Mouse (Mus musculus): ENCODE results near the gene Fbxo30. TPM values are rescaled to one million over a fixed set of nuclear protein-coding genes. Genes with fewer than 3 reads are reported as not detected.
"Not testable (repeated sequence)": the region's sequence is repeated elsewhere in the genome, so short reads cannot be mapped to it uniquely, and the experiment has no call there.

Fbxo30 gene
- total RNA-seq (2012; rRNA removed): 20.7 and 26.9 TPM in 2 replicates

- Histone ChIP-seq H3K36me3 (ENCODE audit: control insufficient read depth, insufficient read depth, low read length, poor library complexity, severe bottlenecking) (no peaks in the 10 kb centered on the region), H3K9ac (ENCODE audit: insufficient read depth, low read depth, low read length, poor library complexity, severe bottlenecking) (peak within 1 kb of the TSS; percentile 89), H3K27ac (ENCODE audit: insufficient read depth, low read depth, low read length, poor library complexity, severe bottlenecking) (peak within 1 kb of the TSS; percentile 85), H3K9me3 (ENCODE audit: control insufficient read depth, insufficient read depth, low read depth, low read length) (no peaks in the 10 kb centered on the region), H3K4me3 (ENCODE audit: insufficient read depth in 1 of 2, low read depth in 1 of 2, low read length in 2 of 2, poor library complexity in 1 of 2, severe bottlenecking in 1 of 2) (peak within 1 kb of the TSS; percentile 78 to 90), H3K4me1 (ENCODE audit: control insufficient read depth in 2 of 2, insufficient read depth in 2 of 2, low read length in 2 of 2, poor library complexity in 1 of 2) (peaks cover 0 to 3% of the 10 kb centered on the region in 2 experiments; a peak in 2 of 4 replicates)
- TF ChIP-seq CHD2 (IDR thresholded peaks at IDR 0.05; ENCODE audit: low read depth, low read length) (no peak), HCFC1 (IDR thresholded peaks at IDR 0.05; ENCODE audit: borderline replicate concordance, insufficient read depth, low read length) (peak; percentile 23; the same call in 1 of the 2 replicates), ZNF384 (IDR thresholded peaks at IDR 0.05; ENCODE audit: low read depth, low read length) (no peak), MAFK (IDR thresholded peaks at IDR 0.05; ENCODE audit: insufficient read depth, low read depth, low read length) (no peak), ZC3H11A (IDR thresholded peaks at IDR 0.05; ENCODE audit: borderline replicate concordance, low read depth, low read length) (no peak)
- in situ Hi-C loops (cut with MboI; ENCODE audit: low sequenced_read_pairs in 2 of 2, unreplicated experiment in 2 of 2): no loop called here
- DNase-seq (ENCODE audit: low read depth, low spot score): peak; percentile 59
Observed at GRCm38 (mm10) chr10:11280578-11281463, at the start of gene Fbxo30. Gene Fbxo30 (plus strand): TSS chr10:11281330.

- H3K4me3 ChIP-seq (ENCODE audit: insufficient read depth in 1 of 2, low read depth in 1 of 2, low read length in 2 of 2, poor library complexity in 1 of 2, severe bottlenecking in 1 of 2): no peak overlapping the region
- in situ Hi-C loops (cut with MboI; ENCODE audit: low sequenced_read_pairs in 2 of 2, unreplicated experiment in 2 of 2): no loop called here
- DNase-seq (ENCODE audit: low read depth, low spot score): no peak
- H3K4me1 ChIP-seq (ENCODE audit: control insufficient read depth in 2 of 2, insufficient read depth in 2 of 2, low read length in 2 of 2, poor library complexity in 1 of 2): peaks cover 2 to 14% of the 10 kb centered on the region in 2 experiments
- no peaks in the 10 kb centered on the region for H3K9me3 ChIP-seq (ENCODE audit: control insufficient read depth, insufficient read depth, low read depth, low read length)
- TF ChIP-seq ZNF384 (IDR thresholded peaks at IDR 0.05; ENCODE audit: low read depth, low read length) (no peak), CHD2 (IDR thresholded peaks at IDR 0.05; ENCODE audit: low read depth, low read length) (no peak), MAFK (IDR thresholded peaks at IDR 0.05; ENCODE audit: insufficient read depth, low read depth, low read length) (no peak), HCFC1 (IDR thresholded peaks at IDR 0.05; ENCODE audit: borderline replicate concordance, insufficient read depth, low read length) (no peak), ZC3H11A (IDR thresholded peaks at IDR 0.05; ENCODE audit: borderline replicate concordance, low read depth, low read length) (no peak)
- H3K27ac ChIP-seq (ENCODE audit: insufficient read depth, low read depth, low read length, poor library complexity, severe bottlenecking): no peak overlapping the region
- no peaks in the 10 kb centered on the region for H3K36me3 ChIP-seq (ENCODE audit: control insufficient read depth, insufficient read depth, low read length, poor library complexity, severe bottlenecking)
- H3K9ac ChIP-seq (ENCODE audit: insufficient read depth, low read depth, low read length, poor library complexity, severe bottlenecking): no peak overlapping the region
Observed at GRCm38 (mm10) chr10:11233208-11233607, 47.9 kb upstream of the Fbxo30 start.

GRCm38 (mm10) chr10:11242988-11243387, 38.1 kb upstream of the Fbxo30 start:
- DNase-seq (ENCODE audit: low read depth, low spot score); H3K9me3 ChIP-seq (ENCODE audit: control insufficient read depth, insufficient read depth, low read depth, low read length); H3K4me1 ChIP-seq (ENCODE audit: control insufficient read depth in 2 of 2, insufficient read depth in 2 of 2, low read length in 2 of 2, poor library complexity in 1 of 2); H3K36me3 ChIP-seq (ENCODE audit: control insufficient read depth, insufficient read depth, low read length, poor library complexity, severe bottlenecking); H3K27ac ChIP-seq (ENCODE audit: insufficient read depth, low read depth, low read length, poor library complexity, severe bottlenecking); in situ Hi-C loops (cut with MboI; ENCODE audit: low sequenced_read_pairs in 2 of 2, unreplicated experiment in 2 of 2); H3K9ac ChIP-seq (ENCODE audit: insufficient read depth, low read depth, low read length, poor library complexity, severe bottlenecking); H3K4me3 ChIP-seq (ENCODE audit: insufficient read depth in 1 of 2, low read depth in 1 of 2, low read length in 2 of 2, poor library complexity in 1 of 2, severe bottlenecking in 1 of 2): not testable (repeated sequence)

- in situ Hi-C loops (cut with MboI; ENCODE audit: low sequenced_read_pairs in 2 of 2, unreplicated experiment in 2 of 2): no loop called here
- no peaks in the 10 kb centered on the region for H3K36me3 ChIP-seq (ENCODE audit: control insufficient read depth, insufficient read depth, low read length, poor library complexity, severe bottlenecking)
- no peak for DNase-seq (ENCODE audit: low read depth, low spot score)
- H3K4me1 ChIP-seq (ENCODE audit: control insufficient read depth in 2 of 2, insufficient read depth in 2 of 2, low read length in 2 of 2, poor library complexity in 1 of 2): no peaks in the 10 kb centered on the region
- no peak for TF ChIP-seq HCFC1 (IDR thresholded peaks at IDR 0.05; ENCODE audit: borderline replicate concordance, insufficient read depth, low read length)
- no peak for TF ChIP-seq ZC3H11A (IDR thresholded peaks at IDR 0.05; ENCODE audit: borderline replicate concordance, low read depth, low read length)
- no peak for TF ChIP-seq ZNF384 (IDR thresholded peaks at IDR 0.05; ENCODE audit: low read depth, low read length)
- no peak for TF ChIP-seq CHD2 (IDR thresholded peaks at IDR 0.05; ENCODE audit: low read depth, low read length)
- TF ChIP-seq MAFK (IDR thresholded peaks at IDR 0.05; ENCODE audit: insufficient read depth, low read depth, low read length): no peak
- no peak overlapping the region for H3K4me3 ChIP-seq (ENCODE audit: insufficient read depth in 1 of 2, low read depth in 1 of 2, low read length in 2 of 2, poor library complexity in 1 of 2, severe bottlenecking in 1 of 2)
- H3K9ac ChIP-seq (ENCODE audit: insufficient read depth, low read depth, low read length, poor library complexity, severe bottlenecking): no peak overlapping the region
- no peak overlapping the region for H3K27ac ChIP-seq (ENCODE audit: insufficient read depth, low read depth, low read length, poor library complexity, severe bottlenecking)
- no peaks in the 10 kb centered on the region for H3K9me3 ChIP-seq (ENCODE audit: control insufficient read depth, insufficient read depth, low read depth, low read length)
Observed at GRCm38 (mm10) chr10:11248210-11248609, 32.9 kb upstream of the Fbxo30 start.
